Mouse (Mus musculus) gastrocnemius, postnatal 25 days (tissue): Measurements from ENCODE around the gene Gm21985. TPM values are rescaled to one million over a fixed set of nuclear protein-coding genes. Genes with fewer than 3 reads are reported as not detected.

Source experiments
- total RNA-seq, 2 experiments: library from RNA; stranded (reverse); gene quantifications; 1 replicate in 1 of 2; 2 replicates in 1 of 2; pipeline ENCODE4 v1.2.3; 2021

Gm21985 gene
- total RNA-seq, 2 experiments from 2014 or later, result 0.56 to 1.2 TPM

Other genes starting within 250 kb of the Gm21985 start
- gene Olfr1311, start 241.9 kb upstream of the Gm21985 start, total RNA-seq, result not detected
- gene Olfr1312, start 216.1 kb upstream of the Gm21985 start, total RNA-seq, result not detected
- gene Olfr1313, start 188.5 kb upstream of the Gm21985 start, total RNA-seq, result not detected
- gene Olfr1314, start 169.5 kb upstream of the Gm21985 start, total RNA-seq, result not detected
- gene Olfr1315-ps1, start 150.9 kb upstream of the Gm21985 start, total RNA-seq, result not detected
- gene Olfr1316, start 131.3 kb upstream of the Gm21985 start, total RNA-seq, result not detected
- gene Olfr1317, start 126.0 kb upstream of the Gm21985 start, total RNA-seq, result not detected
- gene Olfr1318, start 112.1 kb upstream of the Gm21985 start, total RNA-seq, result not detected
- 1 to 10 TPM; 2.1 to 2.3 TPM for gene Lpcat4, start 26.8 kb upstream of the Gm21985 start, total RNA-seq
- gene Nutm1, start 7.0 kb upstream of the Gm21985 start, total RNA-seq, result not detected
- 10 to 100 TPM; 49.2 to 55.4 TPM for gene Nop10, start 4.4 kb upstream of the Gm21985 start, total RNA-seq
- 10 to 100 TPM; 22.7 to 23.0 TPM for gene Slc12a6, start 489 bp upstream of the Gm21985 start, total RNA-seq
- 10 to 100 TPM; 58.3 to 68.9 TPM for gene Emc4, start 101.7 kb downstream of the Gm21985 start, total RNA-seq
- 1 to 10 TPM; 2.8 to 3.1 TPM for gene Katnbl1, start 112.9 kb downstream of the Gm21985 start, total RNA-seq
- 10 to 100 TPM; 12.6 to 14.1 TPM for gene Emc7, start 188.7 kb downstream of the Gm21985 start, total RNA-seq
- gene Chrm5, start 214.5 kb downstream of the Gm21985 start, total RNA-seq, result not detected
- gene Aven, start 226.7 kb downstream of the Gm21985 start, total RNA-seq, result 10 to 100 TPM; 14.6 to 19.2 TPM